Mouse (Mus musculus) central nervous system, embryonic 11.5 days (tissue): ENCODE results near the gene Cd8b1. TPM values are rescaled to one million over a fixed set of nuclear protein-coding genes. Genes with fewer than 3 reads are reported as not detected.

Experiments used
- polyA plus RNA-seq: library from polyadenylated mRNA; depleted of rRNA; stranded (reverse); fragments of >200 nt; gene quantifications from 2 replicates; pipeline ENCODE4 v1.2.3, GENCODE M21; 2012; rRNA removed

Gene Cd8b1
- polyA plus RNA-seq = not detected in 2 replicates

GRCm38 (mm10) chr6:71322491-71322921 lies at the start of gene Cd8b1:
Cd8b1 (plus strand) TSS chr6:71322788.

GRCm38 (mm10) chr6:71321826-71322283 lies 733 bp upstream of the Cd8b1 start, which contains the start of gene Smyd1:
Smyd1 (minus strand) TSS chr6:71322233.

GRCm38 (mm10) chr6:71373249-71373775 lies 50.7 kb downstream of the Cd8b1 start, which contains the start of gene Cd8a:
Cd8a (plus strand) TSS chr6:71373427.

Other genes with a start within 250 kb of the Cd8b1 start
- 3.3 and 3.6 TPM in 2 replicates for gene Thnsl2, start 178.3 kb upstream of the Cd8b1 start, polyA plus RNA-seq
- 2.2 and 6.8 TPM in 2 replicates for gene Fabp1, start 123.0 kb upstream of the Cd8b1 start, polyA plus RNA-seq
- gene Krcc1, start 51.1 kb upstream of the Cd8b1 start, polyA plus RNA-seq = 21.3 and 23.8 TPM in 2 replicates
- gene Smyd1, start 555 bp upstream of the Cd8b1 start, polyA plus RNA-seq = 1.8 and 9.5 TPM in 2 replicates
- gene Cd8a, start 50.6 kb downstream of the Cd8b1 start, polyA plus RNA-seq = not detected in 2 replicates
- gene Rmnd5a, start 117.8 kb downstream of the Cd8b1 start, polyA plus RNA-seq = 26.7 and 42.8 TPM in 2 replicates
- 15.8 and 16.4 TPM in 2 replicates for gene Rnf103, start 171.1 kb downstream of the Cd8b1 start, polyA plus RNA-seq
- 56.4 and 70.1 TPM in 2 replicates for gene Chmp3, start 221.0 kb downstream of the Cd8b1 start, polyA plus RNA-seq